Mouse (Mus musculus): ENCODE data around the gene Olfr108. TPM values are rescaled to one million over a fixed set of nuclear protein-coding genes. Genes with fewer than 3 reads are reported as not detected.

Olfr108 gene
- not detected in 2 replicates for polyA plus RNA-seq (2015; fragmentation: Nextera tagmentation; extraction: Ambion mirVana)

DNA sequence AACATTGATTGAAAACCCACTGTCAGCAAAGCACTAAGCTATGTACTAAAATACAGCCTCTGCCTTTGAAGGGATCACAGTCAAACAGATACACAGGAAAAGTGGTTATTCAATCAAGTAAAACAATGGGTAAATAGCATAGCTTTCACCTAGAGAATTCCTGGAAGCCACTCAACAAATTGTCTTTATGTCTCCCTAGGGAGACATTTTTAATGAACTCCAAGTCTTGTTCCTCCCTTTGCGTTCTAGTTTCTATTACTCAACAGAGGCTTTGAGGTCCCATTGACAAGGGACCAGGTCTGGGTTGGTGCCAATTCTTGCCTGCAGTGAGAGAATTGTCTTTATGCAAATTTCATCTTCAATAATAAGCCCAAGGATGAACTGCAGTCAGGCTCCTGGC is at the start of gene Olfr108:
TSS of gene Olfr108 (plus strand) at position 301 of the 400 bp plus-strand sequence.
- Histone ChIP-seq H3K36me3 (ENCODE audit: control insufficient read depth, insufficient read depth) (no peaks in the 10 kb centered on the region), H3K27me3 (replicated peaks; ENCODE audit: control insufficient read depth, insufficient read depth, low read length) (no peaks in the 10 kb centered on the region), H3K4me3 (replicated peaks; ENCODE audit: low read length) (no peak within 1 kb of the TSS), H3K4me2 (ENCODE audit: low read length) (no peak within 1 kb of the TSS), H3K4me1 (replicated peaks; ENCODE audit: control insufficient read depth, insufficient read depth, low read length) (no peaks in the 10 kb centered on the region), H3K9me3 (ENCODE audit: control insufficient read depth, low read length) (no peaks in the 10 kb centered on the region), H3K27ac (ENCODE audit: low read length) (no peak within 1 kb of the TSS), H3K9ac (replicated peaks; ENCODE audit: low read depth, low read length) (no peak within 1 kb of the TSS)
- whole genome bisulfite sequencing = 52% methylated on average over 1 of the region's 1 CpGs
- ATAC-seq = no peak

DNA sequence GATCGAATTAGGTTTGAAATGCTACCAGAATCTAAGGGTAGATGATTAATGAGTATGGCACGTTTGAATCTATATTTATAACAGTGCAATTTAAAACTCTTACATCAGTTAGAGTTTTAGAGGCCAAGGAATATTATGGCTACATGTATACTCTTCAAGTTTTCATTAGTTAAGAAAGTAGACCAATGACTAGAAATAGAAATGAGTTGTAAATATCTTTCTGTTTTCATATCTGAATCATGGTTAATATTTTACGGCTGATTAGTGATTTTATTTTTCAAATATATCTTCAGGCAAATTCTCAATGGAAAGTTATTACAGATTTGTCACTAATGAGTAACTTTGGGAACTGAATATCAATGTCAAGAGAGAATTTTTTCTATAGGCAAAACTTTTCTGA is 46.4 kb upstream of the Olfr108 start, which contains the start of gene Olfr107:
TSS of gene Olfr107 (plus strand) at position 301 of the 400 bp plus-strand sequence.
- Histone ChIP-seq H3K36me3 (ENCODE audit: control insufficient read depth, insufficient read depth) (no peaks in the 10 kb centered on the region), H3K4me2 (ENCODE audit: low read length) (no peak within 1 kb of the TSS), H3K4me1 (replicated peaks; ENCODE audit: control insufficient read depth, insufficient read depth, low read length) (no peaks in the 10 kb centered on the region), H3K9ac (replicated peaks; ENCODE audit: low read depth, low read length) (no peak within 1 kb of the TSS), H3K27ac (ENCODE audit: low read length) (no peak within 1 kb of the TSS), H3K4me3 (replicated peaks; ENCODE audit: low read length) (no peak within 1 kb of the TSS), H3K9me3 (ENCODE audit: control insufficient read depth, low read length) (no peaks in the 10 kb centered on the region), H3K27me3 (replicated peaks; ENCODE audit: control insufficient read depth, insufficient read depth, low read length) (no peaks in the 10 kb centered on the region)
- ATAC-seq = no peak
- 83% methylated on average over 3 of the region's 3 CpGs for WGBS

GRCm38 (mm10) chr17:37413380-37413779 is 31.9 kb upstream of the Olfr108 start:
- Histone ChIP-seq H3K27me3 (replicated peaks; ENCODE audit: control insufficient read depth, insufficient read depth, low read length) (no peaks in the 10 kb centered on the region), H3K9me3 (ENCODE audit: control insufficient read depth, low read length) (no peaks in the 10 kb centered on the region), H3K4me1 (replicated peaks; ENCODE audit: control insufficient read depth, insufficient read depth, low read length) (no peaks in the 10 kb centered on the region), H3K9ac (replicated peaks; ENCODE audit: low read depth, low read length) (no peak overlapping the region), H3K4me2 (ENCODE audit: low read length) (no peak overlapping the region), H3K4me3 (replicated peaks; ENCODE audit: low read length) (no peak overlapping the region), H3K27ac (ENCODE audit: low read length) (no peak overlapping the region), H3K36me3 (ENCODE audit: control insufficient read depth, insufficient read depth) (no peaks in the 10 kb centered on the region)
- ATAC-seq = no peak

GRCm38 (mm10) chr17:37458616-37459015 is 13.3 kb downstream of the Olfr108 start, which contains the start of gene Olfr109:
Gene Olfr109 (plus strand): TSS chr17:37458916.
- no peak within 1 kb of the TSS for H3K4me2 ChIP-seq (ENCODE audit: low read length)
- 95% methylated on average over 1 of the region's 1 CpGs for WGBS
- H3K36me3 ChIP-seq (ENCODE audit: control insufficient read depth, insufficient read depth) = no peaks in the 10 kb centered on the region
- H3K4me3 ChIP-seq (replicated peaks; ENCODE audit: low read length) = no peak within 1 kb of the TSS
- H3K9ac ChIP-seq (replicated peaks; ENCODE audit: low read depth, low read length) = no peak within 1 kb of the TSS
- no peak within 1 kb of the TSS for H3K27ac ChIP-seq (ENCODE audit: low read length)
- H3K27me3 ChIP-seq (replicated peaks; ENCODE audit: control insufficient read depth, insufficient read depth, low read length) = no peaks in the 10 kb centered on the region
- no peak for ATAC-seq
- H3K4me1 ChIP-seq (replicated peaks; ENCODE audit: control insufficient read depth, insufficient read depth, low read length) = no peaks in the 10 kb centered on the region
- no peaks in the 10 kb centered on the region for H3K9me3 ChIP-seq (ENCODE audit: control insufficient read depth, low read length)

GRCm38 (mm10) chr17:37483452-37483851 is 38.2 kb downstream of the Olfr108 start, which contains the start of gene H2-M2:
Gene H2-M2 (minus strand): TSS chr17:37483552.
- ATAC-seq = no peak
- H3K4me1 ChIP-seq (replicated peaks; ENCODE audit: control insufficient read depth, insufficient read depth, low read length) = no peaks in the 10 kb centered on the region
- H3K9ac ChIP-seq (replicated peaks; ENCODE audit: low read depth, low read length) = no peak within 1 kb of the TSS
- no peaks in the 10 kb centered on the region for H3K9me3 ChIP-seq (ENCODE audit: control insufficient read depth, low read length)
- H3K4me3 ChIP-seq (replicated peaks; ENCODE audit: low read length) = no peak within 1 kb of the TSS
- 81% methylated on average over 2 of the region's 2 CpGs for WGBS
- H3K27ac ChIP-seq (ENCODE audit: low read length) = no peak within 1 kb of the TSS
- H3K27me3 ChIP-seq (replicated peaks; ENCODE audit: control insufficient read depth, insufficient read depth, low read length) = no peaks in the 10 kb centered on the region
- no peak within 1 kb of the TSS for H3K4me2 ChIP-seq (ENCODE audit: low read length)
- H3K36me3 ChIP-seq (ENCODE audit: control insufficient read depth, insufficient read depth) = no peaks in the 10 kb centered on the region

GRCm38 (mm10) chr17:37491930-37492518 is 46.7 kb downstream of the Olfr108 start, which contains the start of gene Olfr110:
Gene Olfr110 (plus strand): TSS chr17:37492468.
- Histone ChIP-seq H3K4me2 (ENCODE audit: low read length) (no peak within 1 kb of the TSS), H3K27ac (ENCODE audit: low read length) (no peak within 1 kb of the TSS), H3K9ac (replicated peaks; ENCODE audit: low read depth, low read length) (no peak within 1 kb of the TSS), H3K4me3 (replicated peaks; ENCODE audit: low read length) (no peak within 1 kb of the TSS), H3K36me3 (ENCODE audit: control insufficient read depth, insufficient read depth) (no peaks in the 10 kb centered on the region), H3K9me3 (ENCODE audit: control insufficient read depth, low read length) (no peaks in the 10 kb centered on the region), H3K27me3 (replicated peaks; ENCODE audit: control insufficient read depth, insufficient read depth, low read length) (no peaks in the 10 kb centered on the region), H3K4me1 (replicated peaks; ENCODE audit: control insufficient read depth, insufficient read depth, low read length) (no peaks in the 10 kb centered on the region)
- no peak for ATAC-seq
- WGBS = 72% methylated on average over 1 of the region's 1 CpGs

Other genes with a start within 250 kb of the Olfr108 start
- not detected in 2 replicates for gene Olfr94, start 244.5 kb upstream of the Olfr108 start, polyA plus RNA-seq (2015; fragmentation: Nextera tagmentation; extraction: Ambion mirVana)
- gene Olfr95, start 232.4 kb upstream of the Olfr108 start, polyA plus RNA-seq (2015; fragmentation: Nextera tagmentation; extraction: Ambion mirVana) = not detected in 2 replicates
- gene Olfr96, start 225.3 kb upstream of the Olfr108 start, polyA plus RNA-seq (2015; fragmentation: Nextera tagmentation; extraction: Ambion mirVana) = not detected in 2 replicates
- gene Olfr97, start 208.2 kb upstream of the Olfr108 start, polyA plus RNA-seq (2015; fragmentation: Nextera tagmentation; extraction: Ambion mirVana) = not detected in 2 replicates
- gene Olfr98, start 181.7 kb upstream of the Olfr108 start, polyA plus RNA-seq (2015; fragmentation: Nextera tagmentation; extraction: Ambion mirVana) = not detected in 2 replicates
- 0.67 and 0.81 TPM in 2 replicates for gene H2-M3, start 175.3 kb upstream of the Olfr108 start, polyA plus RNA-seq (2015; fragmentation: Nextera tagmentation; extraction: Ambion mirVana)
- gene Olfr99, start 162.0 kb upstream of the Olfr108 start, polyA plus RNA-seq (2015; fragmentation: Nextera tagmentation; extraction: Ambion mirVana) = not detected in 2 replicates
- not detected in 2 replicates for gene Olfr101, start 141.2 kb upstream of the Olfr108 start, polyA plus RNA-seq (2015; fragmentation: Nextera tagmentation; extraction: Ambion mirVana)
- not detected in 2 replicates for gene Olfr102, start 128.4 kb upstream of the Olfr108 start, polyA plus RNA-seq (2015; fragmentation: Nextera tagmentation; extraction: Ambion mirVana)
- gene Olfr103, start 105.8 kb upstream of the Olfr108 start, polyA plus RNA-seq (2015; fragmentation: Nextera tagmentation; extraction: Ambion mirVana) = not detected in 2 replicates
- gene Olfr104-ps, start 85.9 kb upstream of the Olfr108 start, polyA plus RNA-seq (2015; fragmentation: Nextera tagmentation; extraction: Ambion mirVana) = not detected in 2 replicates
- not detected in 2 replicates for gene Olfr105-ps, start 66.4 kb upstream of the Olfr108 start, polyA plus RNA-seq (2015; fragmentation: Nextera tagmentation; extraction: Ambion mirVana)
- gene Olfr106-ps, start 55.1 kb upstream of the Olfr108 start, polyA plus RNA-seq (2015; fragmentation: Nextera tagmentation; extraction: Ambion mirVana) = not detected in 2 replicates
- gene Olfr107, start 46.3 kb upstream of the Olfr108 start, polyA plus RNA-seq (2015; fragmentation: Nextera tagmentation; extraction: Ambion mirVana) = not detected in 2 replicates
- not detected in 2 replicates for gene Olfr109, start 13.4 kb downstream of the Olfr108 start, polyA plus RNA-seq (2015; fragmentation: Nextera tagmentation; extraction: Ambion mirVana)
- not detected in 2 replicates for gene H2-M2, start 38.1 kb downstream of the Olfr108 start, polyA plus RNA-seq (2015; fragmentation: Nextera tagmentation; extraction: Ambion mirVana)
- gene Olfr110, start 47.0 kb downstream of the Olfr108 start, polyA plus RNA-seq (2015; fragmentation: Nextera tagmentation; extraction: Ambion mirVana) = not detected in 2 replicates
- gene Olfr111, start 62.5 kb downstream of the Olfr108 start, polyA plus RNA-seq (2015; fragmentation: Nextera tagmentation; extraction: Ambion mirVana) = not detected in 2 replicates
- not detected in 2 replicates for gene Olfr112, start 124.0 kb downstream of the Olfr108 start, polyA plus RNA-seq (2015; fragmentation: Nextera tagmentation; extraction: Ambion mirVana)
- gene Olfr113, start 132.2 kb downstream of the Olfr108 start, polyA plus RNA-seq (2015; fragmentation: Nextera tagmentation; extraction: Ambion mirVana) = not detected in 2 replicates
- gene Olfr114, start 147.3 kb downstream of the Olfr108 start, polyA plus RNA-seq (2015; fragmentation: Nextera tagmentation; extraction: Ambion mirVana) = not detected in 2 replicates
- not detected in 2 replicates for gene Olfr115, start 181.6 kb downstream of the Olfr108 start, polyA plus RNA-seq (2015; fragmentation: Nextera tagmentation; extraction: Ambion mirVana)
- not detected in 2 replicates for gene Olfr116, start 181.7 kb downstream of the Olfr108 start, polyA plus RNA-seq (2015; fragmentation: Nextera tagmentation; extraction: Ambion mirVana)
- not detected in 2 replicates for gene Olfr117, start 218.3 kb downstream of the Olfr108 start, polyA plus RNA-seq (2015; fragmentation: Nextera tagmentation; extraction: Ambion mirVana)
- not detected in 2 replicates for gene Olfr118, start 221.5 kb downstream of the Olfr108 start, polyA plus RNA-seq (2015; fragmentation: Nextera tagmentation; extraction: Ambion mirVana)